ENCODE assay signal across 8 mouse cellular contexts in genomic region chr4:136461761-136462085, GRCm38 (mm10). TPM values are rescaled to one million over a fixed set of nuclear protein-coding genes. Genes with fewer than 3 reads are reported as not detected.
DNase-seq lines count a peak whose midpoint lies in the region; ATAC-seq and TF ChIP-seq lines count a peak whose summit lies in the region.

No protein-coding gene starts in this region.

- DNase-seq in kidney, adult 11 months: no peak
- no peak for DNase-seq in embryonic facial prominence, embryonic 10.5 days (ENCODE audit: low spot score)
- DNase-seq in midbrain, postnatal 0 days (ENCODE audit: low spot score): peak; percentile 16
- no peak for DNase-seq in adrenal gland, adult 2 months
- no peak for DNase-seq in kidney, postnatal 14 days
- no peak for DNase-seq in layer of hippocampus, postnatal 14 days (ENCODE audit: low spot score in 2 of 2)

- 0 out of 2 replicates have a peak overlapping the region, but pooled peaks have one; percentile 3 for H3K27ac ChIP-seq in kidney, embryonic 16.5 days (ENCODE audit: low read length)
- peak overlapping the region; percentile 19 for H3K27ac ChIP-seq in embryonic facial prominence, embryonic 10.5 days (replicated peaks)
- peak overlapping the region; percentile 32; the same call in 1 of the 2 replicates for H3K27ac ChIP-seq in hindbrain, embryonic 16.5 days (ENCODE audit: low read depth, low read length)
- H3K27ac ChIP-seq in midbrain, postnatal 0 days (ENCODE audit: low read depth, low read length): no peak overlapping the region

- H3K9ac ChIP-seq in kidney, embryonic 16.5 days (replicated peaks; ENCODE audit: low read length): no peak overlapping the region
- H3K9ac ChIP-seq in hindbrain, embryonic 16.5 days (ENCODE audit: low read depth, low read length): peak overlapping the region; percentile 84
- H3K9ac ChIP-seq in midbrain, postnatal 0 days (replicated peaks; ENCODE audit: low read length, poor library complexity, severe bottlenecking): peak overlapping the region; percentile 81; the same call in 1 of the 2 replicates

- peak overlapping the region; percentile 61 for H3K4me3 ChIP-seq in kidney, embryonic 16.5 days (ENCODE audit: low read length)
- peak overlapping the region; percentile 82 for H3K4me3 ChIP-seq in embryonic facial prominence, embryonic 10.5 days
- peak overlapping the region; percentile 81 for H3K4me3 ChIP-seq in hindbrain, embryonic 16.5 days (ENCODE audit: low read length)
- peak overlapping the region; percentile 73 for H3K4me3 ChIP-seq in midbrain, postnatal 0 days (ENCODE audit: low read depth, low read length)

- WGBS in kidney, embryonic 16.5 days: 19% methylated on average over 6 of the region's 6 CpGs
- WGBS in embryonic facial prominence, embryonic 10.5 days: 11% methylated on average over 6 of the region's 6 CpGs
- 13% methylated on average over 6 of the region's 6 CpGs for WGBS in hindbrain, embryonic 16.5 days
- whole genome bisulfite sequencing in midbrain, postnatal 0 days: 14% methylated on average over 6 of the region's 6 CpGs

- peaks cover 30% of the 10 kb centered on the region for H3K4me1 ChIP-seq in kidney, embryonic 16.5 days (ENCODE audit: insufficient read depth, low read length)
- peaks cover 30% of the 10 kb centered on the region for H3K4me1 ChIP-seq in embryonic facial prominence, embryonic 10.5 days
- H3K4me1 ChIP-seq in hindbrain, embryonic 16.5 days (ENCODE audit: control insufficient read depth, insufficient read depth, low read depth, low read length): peaks cover 10% of the 10 kb centered on the region
- no peaks in the 10 kb centered on the region for H3K4me1 ChIP-seq in midbrain, postnatal 0 days (ENCODE audit: insufficient read depth, low read length)

- peak overlapping the region; percentile 90 for H3K4me2 ChIP-seq in kidney, embryonic 16.5 days (replicated peaks; ENCODE audit: low read depth, low read length)
- peak overlapping the region; percentile 92 for H3K4me2 ChIP-seq in hindbrain, embryonic 16.5 days (ENCODE audit: low read length)
- peak overlapping the region; percentile 96 for H3K4me2 ChIP-seq in midbrain, postnatal 0 days (ENCODE audit: low read depth, low read length, poor library complexity, severe bottlenecking)

- no peaks in the 10 kb centered on the region for H3K9me3 ChIP-seq in kidney, embryonic 16.5 days (ENCODE audit: low read length)
- no peaks in the 10 kb centered on the region for H3K9me3 ChIP-seq in embryonic facial prominence, embryonic 10.5 days
- H3K9me3 ChIP-seq in hindbrain, embryonic 16.5 days (ENCODE audit: control insufficient read depth, low read length): no peaks in the 10 kb centered on the region
- no peaks in the 10 kb centered on the region for H3K9me3 ChIP-seq in midbrain, postnatal 0 days (ENCODE audit: low read length)

- peaks cover 5% of the 10 kb centered on the region; the same call in 1 of the 2 replicates for H3K27me3 ChIP-seq in kidney, embryonic 16.5 days (ENCODE audit: insufficient read depth, low read length)
- peaks cover 72% of the 10 kb centered on the region for H3K27me3 ChIP-seq in embryonic facial prominence, embryonic 10.5 days (replicated peaks; ENCODE audit: low read depth, poor library complexity, severe bottlenecking)
- peaks cover 5% of the 10 kb centered on the region for H3K27me3 ChIP-seq in hindbrain, embryonic 16.5 days (replicated peaks; ENCODE audit: control insufficient read depth, insufficient read depth, low read length)
- H3K27me3 ChIP-seq in midbrain, postnatal 0 days (ENCODE audit: insufficient read depth, low read length): peaks cover 5% of the 10 kb centered on the region; the same call in 1 of the 2 replicates

- no peak for TF ChIP-seq CTCF in midbrain, postnatal 0 days (IDR thresholded peaks at IDR 0.05)

- peak; percentile 3; the same call in 1 of the 2 replicates for ATAC-seq in kidney, embryonic 16.5 days (ENCODE audit: low FRiP score, low TSS enrichment)
- ATAC-seq in hindbrain, embryonic 16.5 days: peak; percentile 15
- ATAC-seq in midbrain, postnatal 0 days (ENCODE audit: low FRiP score): no peak; the same call in 1 of the 2 replicates

- H3K36me3 ChIP-seq in kidney, embryonic 16.5 days (ENCODE audit: insufficient read depth, low read length): no peaks in the 10 kb centered on the region
- H3K36me3 ChIP-seq in embryonic facial prominence, embryonic 10.5 days (replicated peaks): no peaks in the 10 kb centered on the region
- H3K36me3 ChIP-seq in hindbrain, embryonic 16.5 days (ENCODE audit: control insufficient read depth, insufficient read depth, low read length): no peaks in the 10 kb centered on the region
- no peaks in the 10 kb centered on the region for H3K36me3 ChIP-seq in midbrain, postnatal 0 days (ENCODE audit: insufficient read depth, low read length)

RNA-seq across cellular contexts. Expression of gene 6030445D17Rik, which starts 0.3 kb away (rescaled TPM):
- polyA plus RNA-seq in kidney, embryonic 16.5 days (2015; fragmentation: Nextera tagmentation; extraction: Ambion mirVana): 0.35 and 0.46 TPM in 2 replicates
- polyA plus RNA-seq in embryonic facial prominence, embryonic 10.5 days (2016; fragmentation: Nextera tagmentation; extraction: Ambion mirVana): 0.14 TPM in 1 of 2 replicates, not detected in the other
- polyA plus RNA-seq in hindbrain, embryonic 16.5 days (2015; fragmentation: Nextera tagmentation; extraction: Ambion mirVana): 0.11 and 0.43 TPM in 2 replicates
- total RNA-seq in midbrain, postnatal 0 days (2014; rRNA removed): 0.19 and 0.27 TPM in 2 replicates
- 0.22 and 0.40 TPM in 2 replicates for polyA plus RNA-seq in midbrain, postnatal 0 days (2015; fragmentation: Nextera tagmentation; extraction: Ambion mirVana)
- total RNA-seq in adrenal gland, adult 2 months (2021): not detected
- 0.18 and 0.36 TPM in 2 replicates for polyA plus RNA-seq in adrenal gland, adult 2 months (2012; rRNA removed)
- under 1 TPM; 0.55 to 0.88 TPM for total RNA-seq in layer of hippocampus, postnatal 14 days (2021)

RNA-seq across cellular contexts. Expression of gene Luzp1, which starts 7.8 kb away (rescaled TPM):
- 131 and 152 TPM in 2 replicates for polyA plus RNA-seq in kidney, embryonic 16.5 days (2015; fragmentation: Nextera tagmentation; extraction: Ambion mirVana)
- 150 and 158 TPM in 2 replicates for polyA plus RNA-seq in embryonic facial prominence, embryonic 10.5 days (2016; fragmentation: Nextera tagmentation; extraction: Ambion mirVana)
- 55.5 and 63.4 TPM in 2 replicates for polyA plus RNA-seq in hindbrain, embryonic 16.5 days (2015; fragmentation: Nextera tagmentation; extraction: Ambion mirVana)
- 15.2 and 17.0 TPM in 2 replicates for total RNA-seq in midbrain, postnatal 0 days (2014; rRNA removed)
- polyA plus RNA-seq in midbrain, postnatal 0 days (2015; fragmentation: Nextera tagmentation; extraction: Ambion mirVana): 50.6 and 58.0 TPM in 2 replicates
- total RNA-seq in adrenal gland, adult 2 months (2021): 10 to 100 TPM; 29.3 to 37.1 TPM
- 3.9 and 4.4 TPM in 2 replicates for polyA plus RNA-seq in adrenal gland, adult 2 months (2012; rRNA removed)
- 10 to 100 TPM; 66.5 to 68.6 TPM for total RNA-seq in layer of hippocampus, postnatal 14 days (2021)

RNA-seq across cellular contexts. Expression of gene Htr1d, which starts 38.4 kb away (rescaled TPM):
- polyA plus RNA-seq in kidney, embryonic 16.5 days (2015; fragmentation: Nextera tagmentation; extraction: Ambion mirVana): 0.44 and 0.72 TPM in 2 replicates
- 0.16 TPM in 2 replicates for polyA plus RNA-seq in embryonic facial prominence, embryonic 10.5 days (2016; fragmentation: Nextera tagmentation; extraction: Ambion mirVana)
- polyA plus RNA-seq in hindbrain, embryonic 16.5 days (2015; fragmentation: Nextera tagmentation; extraction: Ambion mirVana): 3.7 and 4.7 TPM in 2 replicates
- total RNA-seq in midbrain, postnatal 0 days (2014; rRNA removed): 4.4 and 5.1 TPM in 2 replicates
- 5.3 and 5.9 TPM in 2 replicates for polyA plus RNA-seq in midbrain, postnatal 0 days (2015; fragmentation: Nextera tagmentation; extraction: Ambion mirVana)
- not detected for total RNA-seq in adrenal gland, adult 2 months (2021)
- 0.07 TPM in 1 of 2 replicates, not detected in the other for polyA plus RNA-seq in adrenal gland, adult 2 months (2012; rRNA removed)
- total RNA-seq in layer of hippocampus, postnatal 14 days (2021): 1 to 10 TPM; 1.1 to 1.2 TPM
